Mouse (Mus musculus): ENCODE measurements around the gene Sestd1. TPM values are rescaled to one million over a fixed set of nuclear protein-coding genes. Genes with fewer than 3 reads are reported as not detected.

Gene Sestd1
- polyA plus RNA-seq (2014; fragmentation: Nextera tagmentation; extraction: Ambion mirVana), result 28.5 and 32.1 TPM in 2 replicates

- peak within 1 kb of the TSS; percentile 82 for H3K4me2 ChIP-seq (ENCODE audit: low read depth, severe bottlenecking)
- 13% methylated on average over 21 of the region's 73 CpGs for WGBS
- no peaks in the 10 kb centered on the region for H3K27me3 ChIP-seq (ENCODE audit: control insufficient read depth, insufficient read depth, low read length)
- no peaks in the 10 kb centered on the region for H3K9me3 ChIP-seq (ENCODE audit: control insufficient read depth, low read length)
- DNase-seq (ENCODE audit: low spot score), result peak; percentile 84
- peak within 1 kb of the TSS; percentile 93 for H3K4me3 ChIP-seq (ENCODE audit: low read depth, low read length)
- peaks cover 9% of the 10 kb centered on the region; the same call in 1 of the 2 replicates for H3K4me1 ChIP-seq (ENCODE audit: control insufficient read depth, insufficient read depth, low read length)
- peak within 1 kb of the TSS; percentile 98 for H3K9ac ChIP-seq (ENCODE audit: low read length)
- peak within 1 kb of the TSS; percentile 77 for H3K27ac ChIP-seq (replicated peaks; ENCODE audit: low read depth, low read length)
- peak; percentile 83 for ATAC-seq (ENCODE audit: insufficient number of reproducible peaks, low FRiP score, low TSS enrichment, low read depth)
- no peaks in the 10 kb centered on the region for H3K36me3 ChIP-seq (ENCODE audit: control insufficient read depth, insufficient read depth, low read length)
Observed at GRCm38 (mm10) chr2:77280512-77281409, at the start of gene Sestd1. Sestd1 (minus strand) TSS chr2:77280592.

- ATAC-seq (ENCODE audit: insufficient number of reproducible peaks, low FRiP score, low TSS enrichment, low read depth) (no peak), DNase-seq (ENCODE audit: low spot score) (no peak)
- Histone ChIP-seq H3K27ac (replicated peaks; ENCODE audit: low read depth, low read length) (no peak overlapping the region), H3K36me3 (ENCODE audit: control insufficient read depth, insufficient read depth, low read length) (no peaks in the 10 kb centered on the region), H3K27me3 (ENCODE audit: control insufficient read depth, insufficient read depth, low read length) (no peaks in the 10 kb centered on the region), H3K9me3 (ENCODE audit: control insufficient read depth, low read length) (no peaks in the 10 kb centered on the region), H3K9ac (ENCODE audit: low read length) (no peak overlapping the region), H3K4me2 (ENCODE audit: low read depth, severe bottlenecking) (no peak overlapping the region), H3K4me1 (ENCODE audit: control insufficient read depth, insufficient read depth, low read length) (peaks cover 6% of the 10 kb centered on the region; the same call in 1 of the 2 replicates), H3K4me3 (ENCODE audit: low read depth, low read length) (no peak overlapping the region)
- WGBS, result 89% methylated on average over 3 of the region's 3 CpGs
Observed at GRCm38 (mm10) chr2:77327246-77327645, 46.9 kb upstream of the Sestd1 start.

GRCm38 (mm10) chr2:77323739-77324138 is 43.3 kb upstream of the Sestd1 start:
- H3K9me3 ChIP-seq (ENCODE audit: control insufficient read depth, low read length), result no peaks in the 10 kb centered on the region
- no peak overlapping the region for H3K4me2 ChIP-seq (ENCODE audit: low read depth, severe bottlenecking)
- ATAC-seq (ENCODE audit: insufficient number of reproducible peaks, low FRiP score, low TSS enrichment, low read depth) (peak; percentile 67; the same call in 1 of the 2 replicates), DNase-seq (ENCODE audit: low spot score) (peak; percentile 55)
- WGBS, result 23% methylated on average over 6 of the region's 6 CpGs
- no peaks in the 10 kb centered on the region for H3K36me3 ChIP-seq (ENCODE audit: control insufficient read depth, insufficient read depth, low read length)
- H3K4me3 ChIP-seq (ENCODE audit: low read depth, low read length), result no peak overlapping the region
- no peaks in the 10 kb centered on the region for H3K27me3 ChIP-seq (ENCODE audit: control insufficient read depth, insufficient read depth, low read length)
- H3K27ac ChIP-seq (replicated peaks; ENCODE audit: low read depth, low read length), result no peak overlapping the region
- H3K9ac ChIP-seq (ENCODE audit: low read length), result no peak overlapping the region
- H3K4me1 ChIP-seq (ENCODE audit: control insufficient read depth, insufficient read depth, low read length), result peaks cover 6% of the 10 kb centered on the region; the same call in 1 of the 2 replicates

GRCm38 (mm10) chr2:77323156-77323555 is 42.8 kb upstream of the Sestd1 start:
- DNase-seq (ENCODE audit: low spot score), result no peak
- no peak for ATAC-seq (ENCODE audit: insufficient number of reproducible peaks, low FRiP score, low TSS enrichment, low read depth)

GRCm38 (mm10) chr2:77319196-77319595 is 38.8 kb upstream of the Sestd1 start:
- DNase-seq (ENCODE audit: low spot score) (no peak), ATAC-seq (ENCODE audit: insufficient number of reproducible peaks, low FRiP score, low TSS enrichment, low read depth) (no peak)
- Histone ChIP-seq H3K9me3 (ENCODE audit: control insufficient read depth, low read length) (no peaks in the 10 kb centered on the region), H3K4me1 (ENCODE audit: control insufficient read depth, insufficient read depth, low read length) (peaks cover 6% of the 10 kb centered on the region; the same call in 1 of the 2 replicates), H3K4me2 (ENCODE audit: low read depth, severe bottlenecking) (no peak overlapping the region), H3K27ac (replicated peaks; ENCODE audit: low read depth, low read length) (no peak overlapping the region), H3K9ac (ENCODE audit: low read length) (no peak overlapping the region), H3K4me3 (ENCODE audit: low read depth, low read length) (no peak overlapping the region), H3K36me3 (ENCODE audit: control insufficient read depth, insufficient read depth, low read length) (no peaks in the 10 kb centered on the region), H3K27me3 (ENCODE audit: control insufficient read depth, insufficient read depth, low read length) (no peaks in the 10 kb centered on the region)
- 93% methylated on average over 5 of the region's 5 CpGs for WGBS

More at GRCm38 (mm10) chr2:77323156-77323555, 42.8 kb upstream of the Sestd1 start:
- Histone ChIP-seq H3K36me3 (ENCODE audit: control insufficient read depth, insufficient read depth, low read length) (no peaks in the 10 kb centered on the region), H3K9me3 (ENCODE audit: control insufficient read depth, low read length) (no peaks in the 10 kb centered on the region), H3K9ac (ENCODE audit: low read length) (no peak overlapping the region), H3K27me3 (ENCODE audit: control insufficient read depth, insufficient read depth, low read length) (no peaks in the 10 kb centered on the region), H3K27ac (replicated peaks; ENCODE audit: low read depth, low read length) (no peak overlapping the region), H3K4me2 (ENCODE audit: low read depth, severe bottlenecking) (no peak overlapping the region), H3K4me3 (ENCODE audit: low read depth, low read length) (no peak overlapping the region), H3K4me1 (ENCODE audit: control insufficient read depth, insufficient read depth, low read length) (peaks cover 6% of the 10 kb centered on the region; the same call in 1 of the 2 replicates)
- WGBS, result 78% methylated on average over 9 of the region's 9 CpGs

- ATAC-seq (ENCODE audit: insufficient number of reproducible peaks, low FRiP score, low TSS enrichment, low read depth) (no peak), DNase-seq (ENCODE audit: low spot score) (no peak)
- no peak overlapping the region for H3K4me2 ChIP-seq (ENCODE audit: low read depth, severe bottlenecking)
- H3K27me3 ChIP-seq (ENCODE audit: control insufficient read depth, insufficient read depth, low read length), result no peaks in the 10 kb centered on the region
- H3K9me3 ChIP-seq (ENCODE audit: control insufficient read depth, low read length), result no peaks in the 10 kb centered on the region
- H3K4me1 ChIP-seq (ENCODE audit: control insufficient read depth, insufficient read depth, low read length), result no peaks in the 10 kb centered on the region
- no peaks in the 10 kb centered on the region for H3K36me3 ChIP-seq (ENCODE audit: control insufficient read depth, insufficient read depth, low read length)
- H3K27ac ChIP-seq (replicated peaks; ENCODE audit: low read depth, low read length), result no peak overlapping the region
- 49% methylated on average over 7 of the region's 7 CpGs for WGBS
- no peak overlapping the region for H3K4me3 ChIP-seq (ENCODE audit: low read depth, low read length)
- H3K9ac ChIP-seq (ENCODE audit: low read length), result 0 out of 2 replicates have a peak overlapping the region, but pooled peaks have one; percentile 13
Observed at GRCm38 (mm10) chr2:77316961-77317360, 36.6 kb upstream of the Sestd1 start.

GRCm38 (mm10) chr2:77313846-77314245 is 33.5 kb upstream of the Sestd1 start:
- no peaks in the 10 kb centered on the region for H3K4me1 ChIP-seq (ENCODE audit: control insufficient read depth, insufficient read depth, low read length)
- no peak overlapping the region for H3K27ac ChIP-seq (replicated peaks; ENCODE audit: low read depth, low read length)
- 91% methylated on average over 10 of the region's 10 CpGs for WGBS
- no peak overlapping the region for H3K9ac ChIP-seq (ENCODE audit: low read length)
- ATAC-seq (ENCODE audit: insufficient number of reproducible peaks, low FRiP score, low TSS enrichment, low read depth), result no peak
- H3K4me2 ChIP-seq (ENCODE audit: low read depth, severe bottlenecking), result no peak overlapping the region
- H3K9me3 ChIP-seq (ENCODE audit: control insufficient read depth, low read length), result no peaks in the 10 kb centered on the region
- no peak overlapping the region for H3K4me3 ChIP-seq (ENCODE audit: low read depth, low read length)
- H3K36me3 ChIP-seq (ENCODE audit: control insufficient read depth, insufficient read depth, low read length), result no peaks in the 10 kb centered on the region
- no peaks in the 10 kb centered on the region for H3K27me3 ChIP-seq (ENCODE audit: control insufficient read depth, insufficient read depth, low read length)
- DNase-seq (ENCODE audit: low spot score), result no peak

GRCm38 (mm10) chr2:77312616-77313015 is 32.2 kb upstream of the Sestd1 start:
- Histone ChIP-seq H3K9ac (ENCODE audit: low read length) (no peak overlapping the region), H3K4me1 (ENCODE audit: control insufficient read depth, insufficient read depth, low read length) (no peaks in the 10 kb centered on the region), H3K27me3 (ENCODE audit: control insufficient read depth, insufficient read depth, low read length) (no peaks in the 10 kb centered on the region), H3K9me3 (ENCODE audit: control insufficient read depth, low read length) (no peaks in the 10 kb centered on the region), H3K4me3 (ENCODE audit: low read depth, low read length) (no peak overlapping the region), H3K36me3 (ENCODE audit: control insufficient read depth, insufficient read depth, low read length) (no peaks in the 10 kb centered on the region), H3K4me2 (ENCODE audit: low read depth, severe bottlenecking) (no peak overlapping the region), H3K27ac (replicated peaks; ENCODE audit: low read depth, low read length) (no peak overlapping the region)
- ATAC-seq (ENCODE audit: insufficient number of reproducible peaks, low FRiP score, low TSS enrichment, low read depth) (no peak), DNase-seq (ENCODE audit: low spot score) (no peak)
- 78% methylated on average over 9 of the region's 9 CpGs for WGBS
